8 mouse cellular contexts compared by ENCODE assay signal in genomic region chr2:5636801-5637742, GRCm38 (mm10).
A peak's percentile ranks its signal among the peaks of the same experiment; 100 is the strongest.
DNase-seq lines count a peak whose midpoint lies in the region; ATAC-seq and TF ChIP-seq lines count a peak whose summit lies in the region.

No protein-coding gene starts in this region.

- H3K4me3 ChIP-seq in forebrain, postnatal 0 days (ENCODE audit: low read depth, low read length): no peak overlapping the region
- no peak overlapping the region for H3K4me3 ChIP-seq in liver, embryonic 12.5 days

- H3K9ac ChIP-seq in forebrain, postnatal 0 days: no peak overlapping the region
- H3K9ac ChIP-seq in liver, embryonic 12.5 days: no peak overlapping the region

- no peaks in the 10 kb centered on the region for H3K9me3 ChIP-seq in forebrain, postnatal 0 days (ENCODE audit: low read length)
- H3K9me3 ChIP-seq in liver, embryonic 12.5 days (replicated peaks): no peaks in the 10 kb centered on the region

- no peak for TF ChIP-seq CTCF in forebrain, postnatal 0 days (IDR thresholded peaks at IDR 0.05; ENCODE audit: low read depth)

- DNase-seq in layer of hippocampus, adult 11-12 months (ENCODE audit: low spot score): peak; percentile 65
- no peak for DNase-seq in layer of hippocampus, postnatal 25 days (ENCODE audit: extremely low spot score in 1 of 2, low spot score in 1 of 2)
- peak; percentile 45 for DNase-seq in adrenal gland, postnatal 25 days
- peak; percentile 83 for DNase-seq in forebrain, postnatal 0 days
- peak; percentile 67 to 74 for DNase-seq in left cerebral cortex, postnatal 36 days (ENCODE audit: low spot score in 2 of 2)
- no peak for DNase-seq in ovary, postnatal 36 days (ENCODE audit: low spot score)
- DNase-seq in heart, adult 8-10 months (ENCODE audit: low spot score): no peak

- intact Hi-C loops in left cerebral cortex, postnatal 36 days (cut with DNase I): no loop called here

- H3K27me3 ChIP-seq in forebrain, postnatal 0 days (ENCODE audit: insufficient read depth, low read length): no peaks in the 10 kb centered on the region
- H3K27me3 ChIP-seq in liver, embryonic 12.5 days (replicated peaks): no peaks in the 10 kb centered on the region

- no peaks in the 10 kb centered on the region for H3K36me3 ChIP-seq in forebrain, postnatal 0 days (ENCODE audit: insufficient read depth)
- no peaks in the 10 kb centered on the region for H3K36me3 ChIP-seq in liver, embryonic 12.5 days

- peak; percentile 91 for ATAC-seq in forebrain, postnatal 0 days
- ATAC-seq in liver, embryonic 12.5 days: no peak

- peaks cover 3% of the 10 kb centered on the region for H3K4me1 ChIP-seq in forebrain, postnatal 0 days (ENCODE audit: insufficient read depth)
- no peaks in the 10 kb centered on the region for H3K4me1 ChIP-seq in liver, embryonic 12.5 days

- no peak overlapping the region for H3K4me2 ChIP-seq in forebrain, postnatal 0 days (ENCODE audit: low read depth)
- H3K4me2 ChIP-seq in liver, embryonic 12.5 days: no peak overlapping the region

- 48% methylated on average over 14 of the region's 14 CpGs for WGBS in forebrain, postnatal 0 days
- 72% methylated on average over 14 of the region's 14 CpGs for WGBS in liver, embryonic 12.5 days (ENCODE audit: insufficient replicate concordance)

- H3K27ac ChIP-seq in forebrain, postnatal 0 days (ENCODE audit: low read depth, low read length): peak overlapping the region; percentile 72
- no peak overlapping the region for H3K27ac ChIP-seq in liver, embryonic 12.5 days

Comparison
In these comparisons a context has a peak if more than half of its experiments do, and no peak if none do; other contexts are left out.
1. DNase-seq: peak in layer of hippocampus, adult 11-12 months (single experiment), adrenal gland, postnatal 25 days (single experiment), forebrain, postnatal 0 days (single experiment) and left cerebral cortex, postnatal 36 days (2 of 2); none in layer of hippocampus, postnatal 25 days (0 of 2), ovary, postnatal 36 days (single experiment) and heart, adult 8-10 months (single experiment).